Mouse (Mus musculus): ENCODE results near the gene Bet1l.

DNA sequence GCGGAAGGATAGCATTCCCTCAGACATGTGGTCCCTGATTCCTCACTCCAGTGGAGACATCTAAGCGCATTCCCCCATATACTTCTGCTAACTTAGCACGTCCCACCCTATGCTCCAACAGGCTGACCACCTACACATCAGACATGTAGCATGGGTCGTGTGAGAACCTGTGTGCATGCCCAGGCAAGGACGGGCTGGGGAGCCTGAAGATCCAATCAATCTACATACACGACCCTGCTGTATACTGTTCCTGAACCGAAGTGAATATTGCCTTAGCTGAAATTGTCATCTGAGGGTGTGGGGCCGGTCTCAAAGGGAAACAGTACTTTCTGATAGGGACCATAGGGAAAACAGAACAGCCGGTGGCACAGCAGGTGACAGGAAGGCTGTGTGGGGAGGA, 2.2 kb downstream of the Bet1l start:
- no peak for TF ChIP-seq CTCF (IDR thresholded peaks at IDR 0.05; ENCODE audit: borderline replicate concordance, insufficient read depth, low read depth, low read length)
- no peak for TF ChIP-seq POLR2A (IDR thresholded peaks at IDR 0.05; ENCODE audit: borderline replicate concordance, insufficient read depth, low read length)

Data from cerebellum, adult 2 months (tissue).